Mouse (Mus musculus) embryo, embryonic 9.5 days (tissue): Measurements from ENCODE around the gene Rmi2.
"Not testable (repeated sequence)": the region's sequence is repeated elsewhere in the genome, so short reads cannot be mapped to it uniquely, and the experiment has no call there.

Experiments
- DNase-seq: peaks from one replicate; pipeline ENCODE4 v3.0.0-alpha.2; 2017; ENCODE audit errors: extremely low spot score

Rmi2 gene

DNA sequence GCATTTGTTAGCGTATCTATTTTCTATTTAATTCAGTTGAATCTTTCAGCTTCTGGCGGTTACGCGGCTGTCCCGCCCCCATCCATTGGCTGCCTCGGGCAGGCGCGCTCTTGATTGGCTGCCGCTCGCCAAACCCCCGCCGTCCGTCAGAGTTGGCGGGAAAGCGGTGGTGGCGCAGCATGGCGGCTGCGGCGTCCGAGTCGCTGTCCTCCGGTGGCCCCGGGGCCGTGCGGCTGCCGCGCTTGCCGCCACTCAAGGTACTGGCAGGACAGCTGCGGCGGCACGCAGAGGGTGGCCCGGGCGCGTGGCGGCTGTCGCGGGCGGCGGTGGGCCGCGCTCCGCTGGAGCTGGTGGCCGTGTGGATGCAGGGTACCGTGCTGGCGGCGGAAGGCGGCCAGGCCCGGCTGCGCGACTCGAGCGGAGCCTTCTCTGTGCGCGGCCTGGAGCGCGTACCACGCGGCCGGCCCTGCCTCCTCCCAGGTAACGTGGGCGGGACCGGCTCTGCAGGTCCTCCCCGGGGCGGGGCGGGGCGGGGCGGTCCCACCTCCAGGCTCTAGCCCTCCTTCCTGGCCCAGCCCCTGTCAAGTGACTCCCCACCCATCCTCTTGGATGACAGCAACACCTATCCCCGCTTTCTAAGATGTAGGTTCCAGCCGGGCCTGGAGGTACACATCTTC lies at the start of gene Rmi2:
TSS of gene Rmi2 (plus strand) at position 149 of the 677 bp plus-strand sequence.
- DNase-seq = peak; percentile 90

- DNase-seq = peak; percentile 93
These were observed 49.3 kb upstream of the Rmi2 start, which contains the start of gene Socs1 for GRCm38 (mm10) chr16:10785371-10786231. TSS of gene Socs1 (minus strand) at chr16:10785536.

- peak; percentile 85 for DNase-seq
These were observed 48.6 kb upstream of the Rmi2 start for GRCm38 (mm10) chr16:10786288-10786687.

DNA sequence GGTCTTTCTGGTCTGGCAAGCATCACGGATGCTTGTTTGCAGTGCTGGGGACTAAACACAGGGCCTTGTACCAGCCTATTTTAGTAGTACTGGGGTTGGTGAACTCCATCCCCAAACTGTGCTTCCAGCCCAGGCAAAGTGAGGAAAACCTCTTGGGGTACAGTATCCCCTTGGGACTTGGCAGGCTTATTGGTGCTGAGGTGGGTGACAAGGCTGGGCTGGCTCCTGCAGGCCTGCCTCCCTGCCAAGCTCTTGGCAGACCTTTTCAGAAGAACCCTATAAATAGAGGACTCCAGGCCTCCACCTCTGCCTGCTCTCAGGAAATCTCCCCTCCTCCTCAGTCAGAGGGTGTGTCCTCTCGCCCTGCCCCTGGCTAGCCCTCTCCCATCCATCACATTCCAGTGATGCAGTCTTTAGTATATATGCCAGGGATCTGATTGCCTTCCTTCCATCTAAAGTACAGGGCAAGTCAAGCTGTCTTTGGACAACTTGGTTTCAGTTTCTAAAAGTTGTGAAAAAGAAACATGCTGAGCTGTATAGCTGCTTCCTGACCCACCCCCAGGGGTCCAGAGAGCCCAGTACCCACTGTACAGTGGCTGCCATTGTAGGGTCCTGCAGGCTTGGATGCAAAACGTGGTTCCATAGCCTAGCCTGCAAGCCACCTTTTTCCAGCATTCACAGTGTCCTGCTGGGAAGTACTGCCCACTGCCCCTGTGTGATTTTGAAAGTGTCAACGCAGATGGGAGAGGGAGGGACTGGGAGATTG lies 47.9 kb upstream of the Rmi2 start:
- no peak for DNase-seq

- DNase-seq = no peak
These were observed 47.3 kb upstream of the Rmi2 start for GRCm38 (mm10) chr16:10787548-10788058.

DNA sequence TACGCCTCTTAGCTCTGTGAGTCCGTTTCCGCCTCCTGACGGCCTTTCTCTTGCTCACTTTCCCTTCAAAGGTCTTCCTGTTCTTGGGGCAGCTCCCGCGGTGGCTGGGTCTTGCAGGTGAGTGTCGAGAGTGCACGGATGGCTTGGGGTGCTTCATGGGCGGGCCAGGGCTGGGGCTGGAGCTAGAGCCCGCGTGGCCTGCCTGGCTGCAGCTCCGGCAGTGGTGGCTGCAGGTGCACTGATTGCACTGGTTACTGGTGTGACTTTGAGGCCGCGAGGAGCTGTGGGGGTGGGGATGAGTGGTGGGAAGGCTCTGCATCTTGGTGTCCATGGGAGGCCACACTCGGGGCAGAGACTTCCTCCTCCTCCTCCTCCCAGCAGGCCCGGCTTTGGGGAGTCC lies 46.6 kb upstream of the Rmi2 start, which contains the start of gene Tnp2:
TSS of gene Tnp2 (minus strand) at position 390 of the 400 bp plus-strand sequence.
- DNase-seq = no peak

- no peak for DNase-seq
These were observed 46.0 kb upstream of the Rmi2 start for GRCm38 (mm10) chr16:10788866-10789265.

GRCm38 (mm10) chr16:10790702-10791101 lies 44.2 kb upstream of the Rmi2 start, which contains the start of gene Prm3:
TSS of gene Prm3 (minus strand) at chr16:10790914.
- DNase-seq = no peak

- no peak for DNase-seq
These were observed 38.8 kb upstream of the Rmi2 start, which contains the start of gene Prm2 for GRCm38 (mm10) chr16:10796034-10796433. TSS of gene Prm2 (minus strand) at chr16:10796134.

GRCm38 (mm10) chr16:10802420-10802819 lies 32.4 kb upstream of the Rmi2 start:
- DNase-seq = not testable (repeated sequence)

DNA sequence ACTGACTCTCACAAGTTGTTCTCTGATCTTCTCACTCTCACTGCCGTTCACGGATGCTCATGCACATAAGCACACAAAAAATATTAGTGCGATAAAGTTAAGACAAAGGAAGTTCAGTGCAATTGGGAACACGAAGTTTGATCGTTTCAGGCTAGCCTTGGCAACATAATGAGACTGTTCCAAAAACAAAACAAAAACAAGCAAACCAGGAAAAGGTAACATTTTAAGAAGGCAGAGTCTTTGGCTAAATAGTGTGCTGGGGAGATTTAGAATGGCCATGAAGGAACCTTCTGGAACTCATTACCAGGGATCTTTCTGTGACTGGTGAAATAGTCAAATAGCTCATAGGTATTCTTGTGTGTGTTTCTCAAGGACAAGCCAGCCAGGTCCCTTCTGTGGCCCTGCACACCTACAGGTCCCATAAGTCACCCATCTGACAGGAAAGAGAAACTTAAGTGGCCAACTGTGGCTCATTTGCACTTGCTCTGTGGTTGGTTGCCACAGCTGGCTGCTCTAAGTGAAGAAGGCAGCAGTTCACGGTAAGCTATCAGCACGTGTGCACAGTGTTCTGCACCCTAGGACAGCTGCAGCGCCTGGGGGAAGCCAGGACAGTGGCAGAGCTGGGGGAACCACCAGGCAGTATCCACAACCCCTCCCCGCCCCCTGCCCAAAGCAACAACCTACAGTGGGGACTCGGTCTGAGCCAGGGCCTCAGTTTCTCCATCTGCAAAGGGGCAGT lies 28.9 kb upstream of the Rmi2 start, which contains the start of gene Prm1:
TSS of gene Prm1 (minus strand) at position 51 of the 739 bp plus-strand sequence.
- DNase-seq = no peak

- DNase-seq = no peak
These were observed 24.5 kb upstream of the Rmi2 start for GRCm38 (mm10) chr16:10810376-10810775.

DNA sequence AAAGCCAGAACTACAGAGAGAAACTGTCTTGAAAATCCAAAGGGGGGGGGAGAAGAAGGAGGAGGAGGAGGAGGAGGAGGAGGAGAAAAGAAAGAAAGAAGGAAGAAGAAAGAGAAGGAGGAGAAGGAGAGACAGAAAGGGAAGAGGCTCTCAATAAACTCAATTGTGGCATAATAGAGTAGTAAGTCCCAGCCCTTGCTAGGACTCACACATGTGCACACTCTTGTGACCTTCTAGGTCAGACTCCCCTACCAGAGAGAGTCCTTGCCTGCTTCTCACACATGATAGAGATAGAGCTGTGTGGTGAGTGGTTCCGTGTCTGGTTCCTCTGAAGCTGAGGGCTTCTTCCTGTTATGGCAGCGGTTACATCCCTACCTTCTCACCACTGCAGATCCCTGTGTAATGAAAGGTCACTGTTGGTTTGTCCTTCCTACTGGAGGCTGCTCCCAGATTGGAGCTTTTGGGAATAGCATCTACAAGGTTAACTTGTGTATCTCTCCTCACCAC lies 21.9 kb upstream of the Rmi2 start, which contains the start of gene Gm11172:
TSS of gene Gm11172 (plus strand) at position 51 of the 507 bp plus-strand sequence.
- DNase-seq = no peak

DNA sequence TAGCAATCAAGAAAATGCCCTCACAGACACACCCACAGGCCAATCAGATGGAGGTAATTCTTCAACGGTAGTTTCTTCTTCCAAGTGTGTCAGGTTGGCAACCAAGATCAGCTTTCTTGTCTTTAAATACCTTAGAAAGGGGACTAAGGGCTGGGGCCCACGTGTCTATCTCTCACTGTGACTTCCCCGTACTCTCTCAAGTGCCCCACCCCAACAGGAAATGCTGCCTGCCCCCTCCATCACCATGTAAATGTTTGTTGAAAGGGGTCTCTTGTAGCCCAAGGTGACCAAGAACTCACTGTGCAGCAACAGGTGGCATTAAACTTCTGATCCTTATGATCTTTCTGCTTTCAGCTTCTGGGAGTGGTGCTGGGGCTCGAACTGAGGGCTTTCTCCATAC lies 21.1 kb upstream of the Rmi2 start:
- DNase-seq = no peak

GRCm38 (mm10) chr16:10814864-10815263 lies 20.0 kb upstream of the Rmi2 start:
- no peak for DNase-seq

- no peak for DNase-seq
These were observed 16.2 kb upstream of the Rmi2 start for GRCm38 (mm10) chr16:10818579-10819135.

DNA sequence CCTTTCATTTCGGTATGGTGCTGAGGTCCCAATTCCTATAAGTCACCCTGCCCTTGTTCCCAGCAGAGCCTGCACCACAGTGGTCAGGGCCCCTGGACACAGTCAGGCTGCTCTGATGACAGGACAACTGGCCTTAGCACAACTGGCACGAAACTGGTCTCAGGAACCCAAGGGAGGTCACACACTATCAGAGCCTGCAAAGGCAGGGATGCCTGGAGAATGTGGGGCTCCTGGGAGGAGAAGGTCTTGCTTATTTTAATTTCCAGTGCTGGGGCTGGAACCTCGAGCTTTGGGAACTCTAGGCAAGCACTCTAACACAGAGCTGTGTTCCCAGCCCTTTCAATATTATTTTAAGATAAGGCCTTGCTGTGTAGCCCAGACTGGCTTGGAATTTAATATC lies 14.9 kb upstream of the Rmi2 start:
- DNase-seq = no peak

- no peak for DNase-seq
These were observed 13.5 kb upstream of the Rmi2 start for GRCm38 (mm10) chr16:10821387-10821786.

DNA sequence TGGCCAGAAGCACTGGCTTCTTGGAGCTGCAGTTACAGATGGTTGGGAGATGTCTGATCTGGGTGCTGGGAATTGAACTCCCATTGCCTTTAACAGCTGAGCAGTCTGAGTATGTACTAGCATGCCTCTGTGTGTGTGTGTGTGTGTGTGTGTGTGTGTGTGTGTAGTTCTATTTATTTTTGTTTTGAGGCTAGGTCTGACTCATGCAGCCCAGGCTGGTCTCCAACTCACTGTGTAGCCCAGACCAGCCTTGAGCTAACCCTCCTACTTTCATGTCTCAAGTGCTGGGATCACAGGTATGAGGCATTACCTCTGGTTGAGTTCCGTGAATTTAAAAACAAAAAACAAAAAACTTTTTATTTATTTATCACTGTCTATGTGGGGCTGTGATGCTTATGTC lies 10.3 kb upstream of the Rmi2 start:
- DNase-seq = no peak

DNA sequence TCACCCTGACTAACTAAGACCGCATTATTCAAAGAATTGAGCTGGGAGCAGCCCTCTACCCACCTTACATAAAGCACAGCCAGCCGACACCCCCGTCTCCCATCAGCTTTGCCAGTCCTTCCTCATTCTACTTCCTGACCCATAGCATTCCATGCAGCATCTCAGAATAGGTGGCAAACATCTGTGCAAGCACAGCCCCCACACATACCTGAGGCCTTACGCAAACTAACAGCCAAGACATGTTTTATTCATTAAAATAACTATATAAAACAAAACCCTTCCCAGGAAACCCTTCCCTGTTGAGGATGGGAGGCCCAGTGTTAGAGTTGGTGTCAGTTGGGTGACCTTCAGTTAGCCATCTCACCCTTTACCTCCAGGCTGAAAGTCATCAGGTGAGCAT lies 9.0 kb upstream of the Rmi2 start:
- DNase-seq = no peak
